Mouse (Mus musculus): ENCODE results near the gene Olfr1395.

DNA sequence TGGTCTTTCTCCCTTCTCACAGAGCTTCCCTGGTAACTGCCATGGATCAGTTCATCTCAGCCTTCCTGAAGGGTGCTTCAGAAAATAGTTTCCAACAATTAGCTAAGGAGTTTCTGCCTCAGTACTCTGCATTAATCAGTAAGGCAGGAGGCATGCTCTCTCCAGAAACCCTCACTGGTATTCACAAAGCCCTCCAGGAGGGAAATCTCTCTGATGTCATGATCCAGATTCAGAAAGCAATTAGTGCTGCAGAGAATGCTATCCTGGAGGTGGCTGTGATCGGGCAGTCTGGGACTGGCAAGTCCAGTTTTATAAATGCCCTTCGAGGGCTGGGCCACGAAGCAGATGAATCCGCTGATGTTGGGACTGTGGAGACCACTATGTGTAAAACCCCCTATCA lies 46.7 kb upstream of the Olfr1395 start:
- TF ChIP-seq TAL1 (IDR thresholded peaks at IDR 0.05; ENCODE audit: low read length) (no peak), GATA1 (IDR thresholded peaks at IDR 0.05; ENCODE audit: low read length) (no peak)

All from erythroblast, embryonic 14.5 days (primary cell).